28 mouse cellular contexts compared by ENCODE assay signal in the genomic region with DNA sequence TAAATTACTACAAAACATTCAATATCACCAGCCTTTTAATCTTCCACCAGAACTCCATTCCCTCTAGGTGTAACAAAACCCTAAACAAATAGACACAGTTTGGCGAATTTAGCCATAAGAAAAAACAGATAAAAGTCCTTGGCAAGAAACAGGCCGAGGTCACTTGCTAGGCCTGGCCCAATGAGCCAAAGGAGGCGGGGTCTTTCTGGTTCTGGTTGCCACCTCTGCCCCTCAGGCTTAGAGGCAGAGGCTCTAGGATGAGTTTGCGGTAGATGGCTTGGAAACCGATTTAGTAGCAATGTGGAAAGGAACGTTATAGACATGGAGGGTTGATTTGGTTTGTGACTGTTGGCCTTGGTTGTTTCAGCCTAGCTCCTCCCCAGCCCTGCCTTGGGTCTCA. TPM values are rescaled to one million over a fixed set of nuclear protein-coding genes. Genes with fewer than 3 reads are reported as not detected.
A peak's percentile ranks its signal among the peaks of the same experiment; 100 is the strongest.
DNase-seq lines count a peak whose midpoint lies in the region; ATAC-seq and TF ChIP-seq lines count a peak whose summit lies in the region.
"Had no signal": no experiment of that assay in that cellular context is flagged by ENCODE, and none has a peak within 500 bp of the region (broad histone marks: within the 10 kb centered on the region; RNA-seq: fewer than 3 reads in every experiment).

No protein-coding gene starts in this region.

- no peak overlapping the region for H3K9ac ChIP-seq in liver, adult 2 months (ENCODE audit: low read depth, low read length)
- H3K9ac ChIP-seq in liver, embryonic 12.5 days = no peak overlapping the region
- H3K9ac ChIP-seq: forebrain, embryonic 13.5 days; heart, embryonic 13.5 days; hindbrain, embryonic 14.5 days had no signal

- no peaks in the 10 kb centered on the region for H3K79me2 ChIP-seq in liver, adult 2 months (ENCODE audit: control insufficient read depth, insufficient read depth, low read length)

- no peak for TF ChIP-seq POLR2A in liver, adult 2 months (IDR thresholded peaks at IDR 0.05; ENCODE audit: extremely low read depth, insufficient read depth, low read length)
- no peak for TF ChIP-seq POLR2A in cerebellum, adult 2 months (IDR thresholded peaks at IDR 0.05; ENCODE audit: borderline replicate concordance, insufficient read depth, low read length)

- H3K27ac ChIP-seq in liver, adult 2 months (replicated peaks; ENCODE audit: insufficient read depth, low read depth, low read length) = peak overlapping the region; percentile 4; the same call in 1 of the 2 replicates
- no peak overlapping the region for H3K27ac ChIP-seq in liver, embryonic 12.5 days
- H3K27ac ChIP-seq in cerebellum, adult 2 months (ENCODE audit: insufficient read depth, low read length) = no peak overlapping the region
- H3K27ac ChIP-seq: forebrain, embryonic 10.5 days; forebrain, embryonic 13.5 days; heart, adult 2 months; heart, embryonic 10.5 days; heart, embryonic 13.5 days; hindbrain, embryonic 14.5 days; hindbrain, postnatal 0 days had no signal

- peak; percentile 22 for DNase-seq in adrenal gland, adult 2 months
- no peak for DNase-seq in adrenal gland, postnatal 4 days (ENCODE audit: low spot score in 2 of 2)
- peak; percentile 73 for DNase-seq in liver, adult 2 months (ENCODE audit: extremely low read depth, low read depth, low spot score)
- DNase-seq in R1 (ENCODE audit: low read depth, low spot score) = peak; percentile 75
- DNase-seq in cerebellum, adult 2 months = no peak
- DNase-seq in right cerebral cortex, adult 18-20 months = no peak
- DNase-seq: cerebellum, adult 11-12 months; cerebellum, adult 9-10 months; cerebellum, postnatal 14 days; gastrocnemius, postnatal 10 days; gastrocnemius, postnatal 36 days; heart, adult 2 months; heart, postnatal 14 days; heart, postnatal 4 days had no signal

- no peaks in the 10 kb centered on the region for H3K36me3 ChIP-seq in liver, adult 2 months (ENCODE audit: control insufficient read depth, insufficient read depth, low read length)
- H3K36me3 ChIP-seq in liver, embryonic 12.5 days = no peaks in the 10 kb centered on the region
- H3K36me3 ChIP-seq: forebrain, embryonic 10.5 days; G1E; heart, embryonic 10.5 days; heart, embryonic 13.5 days had no signal

- 52% methylated on average over 6 of the region's 6 CpGs for WGBS in liver, adult 2 months
- 70% methylated on average over 6 of the region's 6 CpGs for WGBS in liver, embryonic 12.5 days (ENCODE audit: insufficient replicate concordance)
- WGBS in cerebellum, adult 2 months = 86% methylated on average over 6 of the region's 6 CpGs

- no peak overlapping the region for H3K4me2 ChIP-seq in liver, embryonic 12.5 days
- H3K4me2 ChIP-seq: forebrain, embryonic 13.5 days; heart, embryonic 13.5 days; hindbrain, embryonic 14.5 days had no signal

- H3K4me1 ChIP-seq in liver, adult 2 months (ENCODE audit: control insufficient read depth, insufficient read depth, low read length) = peaks cover 8% of the 10 kb centered on the region
- H3K4me1 ChIP-seq in liver, embryonic 12.5 days = no peaks in the 10 kb centered on the region
- no peaks in the 10 kb centered on the region for H3K4me1 ChIP-seq in cerebellum, adult 2 months (ENCODE audit: control insufficient read depth, insufficient read depth, low read length)
- H3K4me1 ChIP-seq: forebrain, embryonic 13.5 days; heart, embryonic 10.5 days; heart, embryonic 13.5 days had no signal

- no peaks in the 10 kb centered on the region for H3K9me3 ChIP-seq in liver, embryonic 12.5 days (replicated peaks)
- H3K9me3 ChIP-seq: forebrain, embryonic 10.5 days; forebrain, embryonic 13.5 days; heart, embryonic 10.5 days; heart, embryonic 13.5 days had no signal

- H3K4me3 ChIP-seq in liver, adult 2 months (ENCODE audit: insufficient read depth, low read depth, low read length) = no peak overlapping the region
- H3K4me3 ChIP-seq in liver, embryonic 12.5 days = no peak overlapping the region
- H3K4me3 ChIP-seq in cerebellum, adult 2 months (replicated peaks; ENCODE audit: insufficient read depth, low read depth, low read length) = no peak overlapping the region
- H3K4me3 ChIP-seq: forebrain, embryonic 10.5 days; forebrain, embryonic 13.5 days; heart, adult 2 months; heart, embryonic 10.5 days; heart, embryonic 13.5 days had no signal

- no peak for TF ChIP-seq CTCF in liver, adult 2 months (IDR thresholded peaks at IDR 0.05; ENCODE audit: low read depth, low read length)
- no peak for TF ChIP-seq CTCF in cerebellum, adult 2 months (IDR thresholded peaks at IDR 0.05; ENCODE audit: borderline replicate concordance, insufficient read depth, low read depth, low read length)

- ATAC-seq in liver, embryonic 12.5 days = no peak
- ATAC-seq: activated CD4-positive, CD25-positive, alpha-beta regulatory T cell, adult 4 months; forebrain, embryonic 13.5 days; forebrain, embryonic 16.5 days; hindbrain, postnatal 0 days; inflammation-experienced regulatory T-cells, adult 6 months; intestine, embryonic 16.5 days; Patski had no signal

- H3K27me3 ChIP-seq in liver, adult 2 months (ENCODE audit: control insufficient read depth, insufficient read depth, low read length) = no peaks in the 10 kb centered on the region
- H3K27me3 ChIP-seq in liver, embryonic 12.5 days (replicated peaks) = no peaks in the 10 kb centered on the region
- H3K27me3 ChIP-seq in cerebellum, adult 2 months (ENCODE audit: control insufficient read depth, insufficient read depth, low read length) = no peaks in the 10 kb centered on the region
- H3K27me3 ChIP-seq: forebrain, embryonic 13.5 days; heart, embryonic 13.5 days; Patski had no signal

RNA-seq across cellular contexts. Expression of a gene that starts 52.8 kb away (rescaled TPM):
- 1 to 10 TPM; 7.1 to 9.6 TPM for total RNA-seq in adrenal gland, adult 2 months (2021)
- 0.29 and 1.7 TPM in 2 replicates for polyA plus RNA-seq in adrenal gland, adult 2 months (2012; rRNA removed)
- total RNA-seq in adrenal gland, postnatal 4 days (2021) = 10 to 100 TPM; 16.9 to 17.7 TPM
- 4.5 and 7.0 TPM in 2 replicates for total RNA-seq in liver, adult 2 months (2014; rRNA removed)
- 5.0 and 6.1 TPM in 2 replicates for polyA plus RNA-seq in liver, adult 2 months (2012; rRNA removed)
- polyA plus RNA-seq in liver, embryonic 12.5 days (2016; fragmentation: Nextera tagmentation; extraction: Ambion mirVana) = 0.51 and 0.77 TPM in 2 replicates
- polyA plus RNA-seq in cerebellum, adult 2 months (2012; rRNA removed) = 15.1 and 17.3 TPM in 2 replicates
- total RNA-seq: granulocyte monocyte progenitor cell, adult 5-6 weeks had no signal
- polyA plus RNA-seq: G1E had no signal

Comparison
In these comparisons a context has a peak if more than half of its experiments do, and no peak if none do; other contexts are left out.
1. DNase-seq: peak in adrenal gland, adult 2 months (single experiment), liver, adult 2 months (single experiment) and R1 (single experiment); none in adrenal gland, postnatal 4 days (0 of 2), cerebellum, adult 2 months (0 of 2) and right cerebral cortex, adult 18-20 months (single experiment).